Mouse (Mus musculus) T-cell, adult 2 months (primary cell): ENCODE measurements around the gene Foxp1.

Source experiments
- DNase-seq: peaks from one replicate; pipeline ENCODE4 v3.0.0; 2022; ENCODE audit warnings: low spot score

The Foxp1 gene

DNA sequence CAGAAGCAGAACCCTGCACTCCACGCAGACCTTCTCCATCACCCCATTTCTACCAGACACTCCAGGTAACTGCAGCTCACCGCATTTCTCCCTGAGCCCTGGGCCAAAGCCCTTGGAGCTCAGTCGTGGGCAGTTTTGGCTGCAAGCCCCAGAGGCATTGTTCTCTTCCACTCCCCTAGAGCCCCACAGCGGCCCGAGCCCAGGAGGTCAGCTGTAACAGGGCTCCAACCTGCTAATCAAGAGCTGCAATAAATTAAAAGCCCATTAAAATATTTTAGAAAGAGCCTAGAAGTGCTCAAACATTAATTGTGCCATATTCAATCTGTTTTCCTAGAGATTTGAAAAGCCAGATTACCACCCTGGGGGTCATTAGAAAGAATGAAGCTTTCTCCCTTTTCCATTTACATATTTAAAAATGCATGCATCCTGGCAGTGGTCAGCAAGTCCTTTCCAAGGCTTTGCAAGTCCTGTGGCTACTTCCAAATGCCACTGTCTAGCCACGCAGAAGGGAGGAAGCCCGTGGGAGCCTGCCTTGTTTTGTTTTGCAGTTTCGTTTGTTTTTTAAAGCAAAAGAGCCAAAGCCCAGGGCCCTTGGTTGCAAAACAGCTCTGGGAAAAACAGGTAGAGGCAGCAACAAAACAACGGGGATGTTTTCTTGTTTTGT lies 83.2 kb downstream of the Foxp1 start:
- DNase-seq, result no peak

DNA sequence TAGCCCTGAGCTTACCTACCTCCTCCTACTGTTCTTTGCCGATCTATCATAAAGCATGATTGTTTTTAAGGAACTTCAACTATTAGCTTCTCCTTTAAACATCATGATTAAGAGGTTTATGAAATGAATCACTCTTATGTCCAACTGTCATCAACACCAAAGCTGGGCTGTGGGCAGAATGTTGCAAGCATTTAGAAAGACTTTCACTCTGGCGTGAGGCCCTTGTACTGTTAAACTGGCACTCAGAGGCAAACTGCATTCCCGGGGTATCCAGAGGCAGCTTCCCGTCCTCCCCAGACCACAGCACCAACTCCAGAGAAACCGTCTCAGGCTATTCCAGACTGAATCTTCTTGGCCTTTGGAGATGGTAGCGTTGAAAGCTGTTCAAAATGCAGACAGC lies 86.2 kb downstream of the Foxp1 start:
- DNase-seq, result no peak

DNA sequence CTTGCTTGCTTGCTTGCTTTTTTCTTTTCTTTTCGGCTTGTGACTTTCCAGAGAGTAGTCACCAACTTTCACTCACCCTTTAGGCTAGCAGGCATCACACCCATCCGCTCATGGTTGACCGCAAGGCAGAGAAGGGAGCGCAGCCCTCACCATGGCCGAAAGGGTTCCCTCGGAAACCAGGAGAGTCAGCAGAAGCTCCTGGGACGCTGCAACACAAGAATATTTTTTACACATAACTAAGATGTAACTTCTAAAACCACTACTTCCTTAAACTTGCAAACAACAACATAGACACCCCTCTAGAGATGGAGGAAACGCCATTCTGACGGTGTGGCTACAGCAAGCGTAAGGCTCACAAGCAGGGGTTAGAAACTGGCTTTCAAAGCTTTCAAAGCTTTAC lies 87.4 kb downstream of the Foxp1 start:
- peak; percentile 68 for DNase-seq

DNA sequence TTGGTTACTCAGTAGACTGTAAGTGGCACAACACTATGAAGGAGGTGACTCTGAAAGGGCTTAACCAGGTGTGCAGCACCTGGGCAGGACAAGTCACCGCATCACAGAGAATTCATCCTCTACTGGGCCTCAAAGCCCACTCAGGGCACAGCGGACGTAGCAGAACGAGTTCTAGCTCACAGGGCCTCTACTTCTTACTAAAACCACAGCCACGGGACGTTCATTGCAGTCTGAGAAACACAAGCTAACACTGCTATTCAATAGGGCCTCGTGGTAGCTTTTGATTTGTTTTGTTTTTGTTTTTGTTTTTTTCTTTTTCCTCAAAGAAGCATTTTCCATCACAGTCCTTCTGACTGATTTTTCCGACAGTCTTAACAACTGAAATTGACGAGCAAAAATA lies 89.5 kb downstream of the Foxp1 start:
- peak; percentile 66 for DNase-seq

DNA sequence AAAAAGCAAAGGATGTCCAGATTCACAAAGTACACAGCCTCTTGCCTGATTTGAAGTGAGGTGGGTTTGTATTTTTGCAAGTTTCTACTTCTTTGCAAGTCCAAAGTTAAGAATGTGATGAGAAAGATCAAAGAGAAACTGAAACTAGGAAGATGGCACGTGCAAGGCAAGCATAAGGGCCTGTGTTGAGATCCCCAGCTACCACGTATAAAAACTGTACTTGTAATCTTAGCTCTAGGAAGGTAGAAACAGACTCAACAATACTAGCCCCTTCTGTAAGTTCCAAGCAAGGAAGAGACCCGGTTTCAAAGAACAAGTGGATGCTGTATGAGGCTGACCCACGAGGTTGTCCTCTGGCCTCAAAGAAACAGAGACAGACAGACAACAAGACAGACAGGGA lies 90.6 kb downstream of the Foxp1 start:
- peak; percentile 29 for DNase-seq

DNA sequence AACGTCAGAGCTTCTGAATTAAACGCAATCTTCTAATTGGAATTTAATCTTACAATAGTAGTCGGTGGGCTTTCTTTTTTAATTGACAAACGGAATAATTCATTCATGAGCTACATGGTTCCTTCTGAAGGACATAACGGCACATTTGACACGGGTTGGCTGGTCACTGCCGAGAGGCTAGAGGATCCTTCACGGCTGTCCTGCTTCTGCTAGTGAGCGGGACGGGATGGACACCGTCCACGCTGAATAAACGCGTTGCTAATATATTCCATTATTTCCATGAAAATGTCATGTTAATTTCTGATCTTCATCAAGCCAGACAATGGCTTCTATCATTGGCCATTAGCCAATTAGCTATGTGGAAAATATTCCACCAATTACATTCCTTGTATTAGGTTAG lies 92.0 kb downstream of the Foxp1 start:
- no peak for DNase-seq

DNA sequence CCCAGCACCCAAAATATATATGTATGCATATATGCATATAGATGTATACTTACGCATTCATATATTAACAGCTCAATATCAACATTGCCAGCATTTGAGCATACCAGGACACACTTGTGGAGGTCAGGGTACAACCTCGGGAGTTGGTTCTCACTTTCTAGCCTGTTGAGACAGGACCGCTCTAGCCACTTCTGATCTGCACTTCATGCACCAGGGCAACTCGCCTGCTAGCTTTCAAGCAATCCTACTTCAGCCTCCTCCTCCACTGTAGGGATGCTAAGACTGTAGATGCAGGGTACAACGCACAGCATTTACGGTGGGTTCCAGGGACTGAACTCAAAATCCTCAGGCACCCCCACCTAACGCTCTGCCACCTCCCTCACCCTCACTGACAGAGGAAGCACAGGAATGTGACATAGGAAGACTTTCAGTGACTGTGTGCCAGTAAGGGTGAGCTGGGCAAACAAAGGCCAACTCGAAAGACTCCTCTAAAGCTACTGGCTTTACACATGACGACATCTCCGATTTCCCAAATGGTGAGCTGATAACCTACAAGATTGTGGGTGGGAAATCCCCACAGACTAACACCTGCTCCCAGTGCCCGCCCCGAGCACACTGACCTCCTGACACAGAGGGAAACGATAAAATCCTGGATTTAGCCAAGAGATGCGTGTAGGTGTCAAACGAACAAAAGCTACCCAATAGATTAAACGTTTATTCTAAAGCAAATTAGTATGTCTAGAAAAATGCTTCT lies 93.0 kb downstream of the Foxp1 start:
- DNase-seq, result no peak

DNA sequence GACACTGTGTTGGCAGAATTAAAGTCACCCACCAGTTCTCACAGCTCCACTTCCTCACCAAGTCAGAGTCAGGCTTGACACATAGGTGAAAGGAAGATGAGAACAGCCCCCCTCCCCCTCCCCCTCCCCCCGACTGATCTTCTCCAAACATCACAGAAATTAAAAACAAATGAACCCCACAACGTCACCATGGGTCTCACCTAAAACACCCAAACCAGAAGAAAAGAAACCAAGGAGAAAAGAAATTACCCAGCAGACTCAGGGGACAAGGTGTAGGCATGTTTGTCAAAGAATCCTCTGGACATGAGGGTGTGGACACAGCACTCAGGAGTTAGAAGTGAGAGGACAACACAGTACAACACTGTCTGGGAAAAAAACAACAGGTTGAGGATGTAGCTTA lies 93.6 kb downstream of the Foxp1 start:
- peak; percentile 54 for DNase-seq

DNA sequence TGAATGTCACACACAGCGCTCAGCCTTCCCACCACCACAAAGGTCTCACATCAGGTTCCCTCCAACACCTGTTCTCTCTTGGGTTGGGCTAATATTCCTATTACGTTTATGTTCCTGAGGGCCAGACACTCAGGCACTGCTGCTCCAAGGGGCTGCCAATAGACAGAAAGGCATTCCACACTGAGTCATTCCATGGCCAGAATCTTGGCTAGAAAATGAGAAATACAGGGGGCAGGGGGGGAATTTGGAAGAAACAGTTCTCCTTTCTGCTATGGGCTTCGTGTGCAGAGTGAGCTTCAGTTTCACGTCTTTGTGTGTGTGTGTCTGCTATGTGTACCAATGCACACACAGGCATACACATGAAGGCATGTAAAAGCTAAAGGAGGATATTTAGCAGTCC lies 95.2 kb downstream of the Foxp1 start:
- DNase-seq, result no peak

DNA sequence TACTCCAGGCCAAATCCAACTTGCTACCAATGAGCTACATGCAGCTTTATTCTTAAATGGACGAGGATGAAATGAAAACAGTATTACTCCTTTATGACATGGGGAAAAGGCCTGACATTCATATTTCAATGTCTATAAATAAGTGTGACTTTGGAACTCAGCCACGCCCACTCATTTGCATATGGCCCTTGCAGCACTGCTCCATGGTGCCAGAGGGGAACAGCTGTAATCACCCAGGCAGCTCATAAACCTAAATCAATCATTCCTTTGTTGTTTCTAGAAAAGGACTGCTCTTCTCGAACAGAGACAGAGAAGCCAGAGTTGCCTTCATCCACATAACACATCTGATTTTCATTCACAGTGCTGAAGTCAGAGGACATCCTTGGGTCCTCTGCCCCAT lies 97.5 kb downstream of the Foxp1 start:
- DNase-seq, result no peak

DNA sequence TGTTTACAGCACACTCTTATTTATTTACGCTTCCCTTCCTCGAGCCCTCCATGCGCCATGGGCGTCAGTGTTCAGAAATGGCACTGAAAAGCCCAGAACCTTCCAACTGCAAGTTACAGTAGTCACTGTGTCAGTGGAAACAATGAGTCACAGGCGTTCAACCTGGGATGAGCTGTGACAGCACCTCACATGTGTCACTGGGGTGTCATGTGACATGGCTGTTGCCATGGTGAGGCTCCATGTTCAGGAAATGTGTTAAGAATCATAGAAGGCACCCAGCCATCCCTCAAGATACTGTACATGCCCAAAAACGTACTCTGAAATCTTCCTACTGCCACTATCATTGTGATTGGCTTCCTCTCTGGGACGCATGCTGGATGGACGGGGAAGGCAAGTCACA lies 101.9 kb downstream of the Foxp1 start:
- DNase-seq, result peak; percentile 74

DNA sequence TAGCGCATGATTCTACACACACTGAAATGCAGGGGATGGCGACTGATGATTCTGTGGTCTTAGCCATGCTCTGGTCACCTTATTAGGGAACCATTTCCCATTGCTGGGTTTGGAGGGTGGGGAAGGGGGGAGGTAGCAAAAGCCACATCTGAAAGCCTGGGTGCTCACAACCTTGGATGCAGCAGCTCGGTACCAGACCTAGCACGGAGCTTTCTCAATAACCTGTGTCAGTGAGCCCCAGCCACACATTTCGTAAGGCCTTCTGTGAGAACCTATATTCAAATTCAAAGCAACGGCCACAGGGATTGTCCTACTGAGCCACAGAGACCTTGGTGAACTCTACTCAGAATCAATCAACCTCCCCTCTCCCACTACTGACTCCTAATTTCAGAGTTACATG lies 109.9 kb downstream of the Foxp1 start:
- DNase-seq, result no peak

DNA sequence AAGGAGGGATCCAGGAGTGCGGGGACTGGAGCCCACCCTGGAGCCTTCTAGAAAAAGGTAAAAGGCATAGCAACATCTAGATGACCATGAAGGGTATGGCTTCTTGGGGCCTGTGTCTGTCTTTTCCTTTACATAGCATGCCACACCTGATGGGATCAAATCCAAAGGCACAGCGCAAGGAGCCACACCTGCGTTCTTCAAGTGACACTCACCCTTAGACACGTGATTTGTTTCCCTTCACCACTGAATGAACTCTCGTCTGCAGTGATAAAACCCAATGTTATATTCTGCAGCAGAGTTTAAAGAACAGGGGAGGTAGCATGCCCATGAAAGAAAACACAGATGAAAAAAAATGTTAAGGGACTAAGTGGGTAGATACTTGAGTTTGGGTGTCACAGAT lies 112.9 kb downstream of the Foxp1 start:
- no peak for DNase-seq

DNA sequence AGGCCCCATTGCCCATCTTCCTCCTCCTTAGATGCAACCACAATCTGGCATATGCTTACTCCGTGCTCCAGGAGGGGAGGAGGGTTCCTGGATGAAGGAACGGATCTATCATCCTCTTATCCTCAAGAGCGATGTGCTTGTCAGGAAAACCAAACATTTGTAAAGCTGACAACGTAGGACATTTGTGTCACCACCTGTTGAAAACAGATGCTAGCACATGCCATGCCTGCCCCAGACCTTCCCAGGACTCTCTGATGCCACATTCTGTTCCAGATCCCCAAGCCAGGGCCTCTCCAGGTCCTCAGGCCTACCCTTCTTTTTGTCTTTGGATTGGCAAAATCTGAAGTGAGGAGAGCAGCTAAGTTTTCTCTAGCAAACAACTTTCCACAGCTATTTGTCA lies 113.6 kb downstream of the Foxp1 start:
- DNase-seq, result no peak

DNA sequence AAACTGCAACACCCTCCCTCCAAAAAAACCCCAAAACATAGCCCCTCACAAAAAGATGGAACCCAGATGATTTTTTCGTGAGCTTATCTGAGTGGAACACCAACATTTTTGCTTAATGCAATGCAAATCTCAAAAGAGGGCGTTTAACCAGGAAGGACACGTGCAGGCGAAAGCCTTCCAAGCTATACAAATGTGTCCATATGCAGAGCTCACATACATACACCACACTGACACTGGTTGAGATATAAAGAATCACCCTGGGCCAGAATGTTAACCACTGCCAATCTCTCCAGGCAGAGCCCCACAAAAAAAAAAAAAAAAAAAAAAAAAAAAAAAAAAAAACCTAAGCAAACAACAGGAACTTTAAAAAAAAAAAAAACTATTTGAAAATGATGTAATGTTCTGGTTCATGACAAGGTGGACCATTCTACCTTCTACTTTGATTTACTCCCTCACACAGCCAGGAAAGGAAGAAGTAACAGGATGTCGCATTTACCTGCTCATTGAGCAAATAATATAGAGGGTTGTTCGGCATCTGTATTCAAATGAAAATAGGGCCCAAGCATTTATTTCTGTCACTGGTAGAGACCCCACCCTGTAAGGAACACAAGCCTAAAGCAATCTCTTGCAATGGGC lies 118.6 kb downstream of the Foxp1 start:
- peak; percentile 29 for DNase-seq

DNA sequence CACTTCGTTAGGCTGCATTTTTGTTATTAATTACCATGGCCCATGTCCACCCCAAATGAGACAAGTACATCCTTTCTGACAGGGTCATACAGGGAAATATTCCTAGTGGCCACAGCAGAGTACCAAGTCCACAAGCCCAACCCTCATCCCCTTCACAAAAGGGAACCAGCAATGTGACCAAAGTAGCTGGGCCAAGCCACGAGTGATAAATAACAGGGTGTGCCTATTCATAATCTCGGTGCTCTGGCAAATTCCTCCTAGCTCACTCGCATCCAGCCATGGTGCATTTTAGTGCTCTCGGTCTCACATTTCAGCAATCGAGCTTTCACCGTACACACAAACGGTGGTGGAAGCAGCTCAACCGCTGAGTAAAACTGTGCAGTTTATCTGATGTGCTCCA lies 119.6 kb downstream of the Foxp1 start:
- DNase-seq, result no peak

DNA sequence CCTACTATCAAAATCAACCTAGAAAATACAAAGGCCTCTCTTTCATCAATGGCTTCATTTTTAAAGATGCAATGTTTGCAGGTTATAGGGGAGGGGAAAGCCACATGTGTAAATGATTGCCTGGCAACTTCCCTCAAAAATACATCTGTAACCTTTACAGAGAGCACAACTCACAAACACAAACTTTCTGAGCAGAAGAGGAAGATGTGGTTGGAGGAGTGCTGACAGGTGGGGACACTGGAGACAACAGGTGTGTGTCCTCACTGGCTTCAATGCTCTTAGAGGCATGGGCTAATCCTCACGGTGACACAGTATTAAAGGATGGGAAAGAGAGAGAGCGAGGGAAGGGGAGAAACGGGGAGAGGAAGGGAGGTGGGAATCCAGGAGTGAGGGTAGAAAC lies 120.2 kb downstream of the Foxp1 start:
- DNase-seq, result peak; percentile 33

DNA sequence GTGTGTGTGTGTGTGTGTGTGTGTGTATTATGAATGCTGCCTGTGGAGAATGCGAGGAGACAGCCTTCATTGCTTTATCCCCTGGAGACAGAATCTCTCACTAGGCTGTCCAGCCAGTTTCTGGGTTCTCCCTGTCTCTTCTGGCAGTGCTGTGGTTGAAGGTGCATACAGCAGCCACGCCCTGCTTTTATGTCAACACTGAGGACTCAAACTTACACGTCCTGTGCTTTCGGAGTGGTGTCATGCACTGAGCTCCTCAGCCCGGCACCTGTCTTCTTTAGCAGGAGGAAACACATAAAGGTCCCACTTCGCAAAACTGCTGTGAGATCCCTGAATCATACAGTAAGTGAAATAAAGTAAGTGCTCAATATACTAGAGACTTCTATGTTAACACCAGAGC lies 120.7 kb downstream of the Foxp1 start:
- peak; percentile 83 for DNase-seq

DNA sequence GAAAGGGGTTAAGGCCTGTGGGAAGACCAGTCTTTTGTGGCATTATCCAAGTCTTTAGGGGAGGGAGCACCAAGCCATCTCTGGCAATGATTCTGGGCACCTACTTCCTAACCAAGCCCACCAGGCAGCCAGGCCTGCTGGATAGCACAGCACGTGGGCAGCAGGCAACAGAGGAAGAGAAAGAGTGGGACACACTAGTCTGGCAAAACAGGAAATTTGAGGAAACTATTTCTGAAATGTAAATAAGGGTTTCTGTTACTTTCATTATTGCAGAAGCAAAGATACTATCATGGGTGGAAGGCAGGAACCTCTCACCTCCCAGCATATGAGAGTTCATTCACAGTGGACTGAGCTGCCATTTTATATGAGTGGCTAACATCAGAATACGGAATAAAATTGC lies 121.3 kb downstream of the Foxp1 start:
- no peak for DNase-seq

DNA sequence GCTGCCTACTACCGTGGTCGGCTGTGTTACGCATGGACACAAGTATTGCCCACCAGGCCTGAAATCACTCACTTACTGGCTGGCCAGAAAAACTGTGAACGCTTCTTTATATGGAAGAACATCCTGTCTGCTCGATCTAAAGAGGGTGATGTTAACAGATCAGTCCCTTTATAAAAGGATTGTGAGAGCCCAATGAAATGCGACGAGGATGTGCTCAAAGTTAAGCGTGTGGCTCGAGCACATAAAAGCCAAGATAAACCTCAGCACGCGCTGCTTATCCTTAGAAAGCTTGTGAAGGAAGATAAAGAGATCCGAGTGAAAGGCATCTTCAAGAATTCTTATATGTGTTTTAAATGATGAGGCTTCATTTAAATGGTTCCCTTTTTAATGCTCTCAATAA lies 126.8 kb downstream of the Foxp1 start:
- peak; percentile 59 for DNase-seq

DNA sequence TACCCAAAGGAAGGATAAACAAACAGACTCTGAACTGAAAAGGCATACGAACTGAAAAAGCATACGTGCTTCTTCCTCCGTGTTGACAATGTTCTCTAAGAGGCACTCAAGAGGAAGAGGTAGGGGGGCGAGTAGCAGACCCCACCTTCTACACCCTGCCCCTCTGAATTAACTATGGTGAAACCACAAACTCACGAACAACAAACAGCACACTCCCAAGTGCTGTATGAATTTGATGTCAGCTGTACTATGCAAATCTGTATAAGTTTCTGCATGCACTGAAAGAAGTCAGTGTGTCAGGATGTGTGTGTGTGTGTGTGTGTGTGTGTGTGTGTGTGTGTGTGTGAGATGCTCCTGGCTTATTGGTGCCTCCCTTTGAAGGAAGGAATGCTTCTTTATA lies 127.7 kb downstream of the Foxp1 start:
- DNase-seq, result peak; percentile 62

DNA sequence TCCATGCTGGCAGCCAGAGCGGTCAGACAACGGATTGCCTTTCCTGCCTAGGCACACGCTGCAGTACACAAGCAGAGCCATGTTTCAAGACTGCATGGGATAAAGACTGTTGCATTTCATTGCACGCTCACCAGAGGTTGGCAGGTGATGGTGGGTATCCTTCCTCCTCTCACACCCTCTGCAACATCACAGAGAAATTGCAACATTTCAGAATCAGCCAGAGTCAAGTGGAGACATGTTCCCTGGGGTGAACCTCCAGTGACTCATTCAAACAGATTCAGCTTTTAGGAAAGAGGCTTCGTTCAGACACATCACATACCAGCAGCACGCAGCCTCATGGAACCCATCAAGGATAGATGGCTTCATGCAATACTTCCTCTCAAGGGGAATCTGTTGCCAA lies 130.0 kb downstream of the Foxp1 start:
- DNase-seq, result no peak
